Mouse (Mus musculus): ENCODE measurements at regions not wholly inside any gene's neighbourhood (a gene's known extent, or its start where the extent isn't known, plus 50 kb on each side); places are given as distances from the start of the nearest gene placed in this dataset.

GRCm38 (mm10) chr14:55301996-55302395 is 80.2 kb downstream of the Dhrs2 start:
- ATAC-seq (ENCODE audit: low read depth), result peak; percentile 57; the same call in 1 of the 2 replicates
- Histone ChIP-seq H3K27ac (replicated peaks; ENCODE audit: low read depth, low read length) (no peak overlapping the region), H3K4me3 (ENCODE audit: low read depth, low read length) (no peak overlapping the region), H3K27me3 (replicated peaks; ENCODE audit: control insufficient read depth, insufficient read depth, low read length) (no peaks in the 10 kb centered on the region), H3K36me3 (ENCODE audit: control insufficient read depth, insufficient read depth, low read length) (no peaks in the 10 kb centered on the region), H3K4me2 (ENCODE audit: low read depth, low read length) (no peak overlapping the region), H3K9me3 (ENCODE audit: control insufficient read depth, low read length) (no peaks in the 10 kb centered on the region), H3K4me1 (ENCODE audit: control insufficient read depth, insufficient read depth, low read length) (no peaks in the 10 kb centered on the region), H3K9ac (ENCODE audit: low read depth, low read length) (no peak overlapping the region)
- 41% methylated on average over 2 of the region's 2 CpGs for WGBS
- peak; percentile 5 for DNase-seq (ENCODE audit: low spot score)

- no peaks in the 10 kb centered on the region for H3K4me1 ChIP-seq (ENCODE audit: control insufficient read depth, insufficient read depth, low read length)
- no peak overlapping the region for H3K4me3 ChIP-seq (ENCODE audit: low read depth, low read length)
- H3K36me3 ChIP-seq (ENCODE audit: control insufficient read depth, insufficient read depth, low read length), result no peaks in the 10 kb centered on the region
- ATAC-seq (ENCODE audit: low read depth) (no peak), DNase-seq (ENCODE audit: low spot score) (no peak)
- WGBS, result 75% methylated on average over 6 of the region's 6 CpGs
- H3K27ac ChIP-seq (replicated peaks; ENCODE audit: low read depth, low read length), result no peak overlapping the region
- no peaks in the 10 kb centered on the region for H3K9me3 ChIP-seq (ENCODE audit: control insufficient read depth, low read length)
- H3K27me3 ChIP-seq (replicated peaks; ENCODE audit: control insufficient read depth, insufficient read depth, low read length), result no peaks in the 10 kb centered on the region
- H3K9ac ChIP-seq (ENCODE audit: low read depth, low read length), result no peak overlapping the region
- H3K4me2 ChIP-seq (ENCODE audit: low read depth, low read length), result no peak overlapping the region
These were observed 91.8 kb downstream of the Dhrs2 start for GRCm38 (mm10) chr14:55313615-55314014.

- H3K4me1 ChIP-seq (ENCODE audit: control insufficient read depth, insufficient read depth, low read length), result no peaks in the 10 kb centered on the region
- H3K4me2 ChIP-seq (ENCODE audit: low read depth, low read length), result no peak overlapping the region
- no peak overlapping the region for H3K4me3 ChIP-seq (ENCODE audit: low read depth, low read length)
- no peaks in the 10 kb centered on the region for H3K27me3 ChIP-seq (replicated peaks; ENCODE audit: control insufficient read depth, insufficient read depth, low read length)
- H3K9ac ChIP-seq (ENCODE audit: low read depth, low read length), result no peak overlapping the region
- no peaks in the 10 kb centered on the region for H3K9me3 ChIP-seq (ENCODE audit: control insufficient read depth, low read length)
- ATAC-seq (ENCODE audit: low read depth), result no peak
- DNase-seq (ENCODE audit: low spot score), result no peak
- no peak overlapping the region for H3K27ac ChIP-seq (replicated peaks; ENCODE audit: low read depth, low read length)
- H3K36me3 ChIP-seq (ENCODE audit: control insufficient read depth, insufficient read depth, low read length), result no peaks in the 10 kb centered on the region
These were observed 102.1 kb downstream of the Dhrs2 start for GRCm38 (mm10) chr14:55323897-55324296.

GRCm38 (mm10) chr14:55324335-55324734 is 102.5 kb downstream of the Dhrs2 start:
- Histone ChIP-seq H3K4me3 (ENCODE audit: low read depth, low read length) (no peak overlapping the region), H3K27me3 (replicated peaks; ENCODE audit: control insufficient read depth, insufficient read depth, low read length) (no peaks in the 10 kb centered on the region), H3K27ac (replicated peaks; ENCODE audit: low read depth, low read length) (no peak overlapping the region), H3K9ac (ENCODE audit: low read depth, low read length) (no peak overlapping the region), H3K4me2 (ENCODE audit: low read depth, low read length) (no peak overlapping the region), H3K36me3 (ENCODE audit: control insufficient read depth, insufficient read depth, low read length) (no peaks in the 10 kb centered on the region), H3K9me3 (ENCODE audit: control insufficient read depth, low read length) (no peaks in the 10 kb centered on the region), H3K4me1 (ENCODE audit: control insufficient read depth, insufficient read depth, low read length) (no peaks in the 10 kb centered on the region)
- DNase-seq (ENCODE audit: low spot score) (no peak), ATAC-seq (ENCODE audit: low read depth) (no peak)
- 65% methylated on average over 3 of the region's 3 CpGs for WGBS

- 42% methylated on average over 3 of the region's 3 CpGs for WGBS
- ATAC-seq (ENCODE audit: low read depth) (no peak), DNase-seq (ENCODE audit: low spot score) (peak; percentile 25)
- Histone ChIP-seq H3K27me3 (replicated peaks; ENCODE audit: control insufficient read depth, insufficient read depth, low read length) (no peaks in the 10 kb centered on the region), H3K36me3 (ENCODE audit: control insufficient read depth, insufficient read depth, low read length) (no peaks in the 10 kb centered on the region), H3K9ac (ENCODE audit: low read depth, low read length) (no peak overlapping the region), H3K27ac (replicated peaks; ENCODE audit: low read depth, low read length) (no peak overlapping the region), H3K4me2 (ENCODE audit: low read depth, low read length) (no peak overlapping the region), H3K4me1 (ENCODE audit: control insufficient read depth, insufficient read depth, low read length) (no peaks in the 10 kb centered on the region), H3K4me3 (ENCODE audit: low read depth, low read length) (no peak overlapping the region), H3K9me3 (ENCODE audit: control insufficient read depth, low read length) (no peaks in the 10 kb centered on the region)
These were observed 112.0 kb downstream of the Dhrs2 start for GRCm38 (mm10) chr14:55333812-55334211.

- Histone ChIP-seq H3K9me3 (ENCODE audit: control insufficient read depth, low read length) (no peaks in the 10 kb centered on the region), H3K4me1 (ENCODE audit: control insufficient read depth, insufficient read depth, low read length) (no peaks in the 10 kb centered on the region), H3K27me3 (replicated peaks; ENCODE audit: control insufficient read depth, insufficient read depth, low read length) (no peaks in the 10 kb centered on the region), H3K36me3 (ENCODE audit: control insufficient read depth, insufficient read depth, low read length) (no peaks in the 10 kb centered on the region), H3K4me3 (ENCODE audit: low read depth, low read length) (no peak overlapping the region), H3K4me2 (ENCODE audit: low read depth, low read length) (no peak overlapping the region), H3K9ac (ENCODE audit: low read depth, low read length) (no peak overlapping the region), H3K27ac (replicated peaks; ENCODE audit: low read depth, low read length) (no peak overlapping the region)
- DNase-seq (ENCODE audit: low spot score), result no peak
- no peak for ATAC-seq (ENCODE audit: low read depth)
- WGBS, result 82% methylated on average over 7 of the region's 7 CpGs
These were observed 112.5 kb downstream of the Dhrs2 start for GRCm38 (mm10) chr14:55334305-55334704.

- ATAC-seq (ENCODE audit: low read depth), result no peak
- Histone ChIP-seq H3K27me3 (replicated peaks; ENCODE audit: control insufficient read depth, insufficient read depth, low read length) (no peaks in the 10 kb centered on the region), H3K27ac (replicated peaks; ENCODE audit: low read depth, low read length) (no peak overlapping the region), H3K4me2 (ENCODE audit: low read depth, low read length) (no peak overlapping the region), H3K36me3 (ENCODE audit: control insufficient read depth, insufficient read depth, low read length) (no peaks in the 10 kb centered on the region), H3K9ac (ENCODE audit: low read depth, low read length) (no peak overlapping the region), H3K4me3 (ENCODE audit: low read depth, low read length) (no peak overlapping the region), H3K4me1 (ENCODE audit: control insufficient read depth, insufficient read depth, low read length) (no peaks in the 10 kb centered on the region), H3K9me3 (ENCODE audit: control insufficient read depth, low read length) (no peaks in the 10 kb centered on the region)
- 83% methylated on average over 1 of the region's 1 CpGs for WGBS
- no peak for DNase-seq (ENCODE audit: low spot score)
These were observed 113.8 kb downstream of the Dhrs2 start for GRCm38 (mm10) chr14:55335586-55335985.

GRCm38 (mm10) chr14:55336451-55337195 is 114.8 kb downstream of the Dhrs2 start:
- H3K27ac ChIP-seq (replicated peaks; ENCODE audit: low read depth, low read length), result no peak overlapping the region
- 43% methylated on average over 5 of the region's 5 CpGs for WGBS
- H3K36me3 ChIP-seq (ENCODE audit: control insufficient read depth, insufficient read depth, low read length), result no peaks in the 10 kb centered on the region
- no peak overlapping the region for H3K4me3 ChIP-seq (ENCODE audit: low read depth, low read length)
- no peaks in the 10 kb centered on the region for H3K9me3 ChIP-seq (ENCODE audit: control insufficient read depth, low read length)
- no peaks in the 10 kb centered on the region for H3K27me3 ChIP-seq (replicated peaks; ENCODE audit: control insufficient read depth, insufficient read depth, low read length)
- no peak overlapping the region for H3K4me2 ChIP-seq (ENCODE audit: low read depth, low read length)
- H3K4me1 ChIP-seq (ENCODE audit: control insufficient read depth, insufficient read depth, low read length), result no peaks in the 10 kb centered on the region
- DNase-seq (ENCODE audit: low spot score) (peak; percentile 45), ATAC-seq (ENCODE audit: low read depth) (no peak)
- H3K9ac ChIP-seq (ENCODE audit: low read depth, low read length), result no peak overlapping the region

- ATAC-seq (ENCODE audit: low read depth) (0 out of 2 replicates have a peak, but pooled peaks have one; percentile 26), DNase-seq (ENCODE audit: low spot score) (peak; percentile 3)
- H3K27me3 ChIP-seq (replicated peaks; ENCODE audit: control insufficient read depth, insufficient read depth, low read length), result no peaks in the 10 kb centered on the region
- no peak overlapping the region for H3K4me3 ChIP-seq (ENCODE audit: low read depth, low read length)
- no peaks in the 10 kb centered on the region for H3K4me1 ChIP-seq (ENCODE audit: control insufficient read depth, insufficient read depth, low read length)
- H3K9ac ChIP-seq (ENCODE audit: low read depth, low read length), result no peak overlapping the region
- WGBS, result 76% methylated on average over 9 of the region's 9 CpGs
- no peak overlapping the region for H3K4me2 ChIP-seq (ENCODE audit: low read depth, low read length)
- H3K36me3 ChIP-seq (ENCODE audit: control insufficient read depth, insufficient read depth, low read length), result no peaks in the 10 kb centered on the region
- H3K27ac ChIP-seq (replicated peaks; ENCODE audit: low read depth, low read length), result peak overlapping the region; percentile 61; the same call in 1 of the 2 replicates
- H3K9me3 ChIP-seq (ENCODE audit: control insufficient read depth, low read length), result no peaks in the 10 kb centered on the region
These were observed 116.2 kb downstream of the Dhrs2 start for GRCm38 (mm10) chr14:55338010-55338409.
